Mouse (Mus musculus) splenic B cell, adult 2 months (primary cell): ENCODE results near the gene Adamtsl3.

Experiments used
- DNase-seq: peaks from one replicate; pipeline ENCODE4 v3.0.0-alpha.2; 2011; ENCODE audit warnings: low read depth, low spot score
- H3K27me3 ChIP-seq: 2 replicates; pipeline ENCODE4 v1.6.1; 2012; ENCODE audit warnings: mild to moderate bottlenecking, low read length, moderate library complexity, mixed read lengths; ENCODE audit not compliant: control insufficient read depth, poor library complexity, insufficient read depth, severe bottlenecking
- H3K36me3 ChIP-seq: 2 replicates; pipeline ENCODE4 v1.6.1; 2012; ENCODE audit warnings: mild to moderate bottlenecking, low read length, moderate library complexity, mixed read lengths; ENCODE audit not compliant: control insufficient read depth, poor library complexity, insufficient read depth, severe bottlenecking

Gene Adamtsl3

GRCm38 (mm10) chr7:82339214-82339613 lies 3.7 kb downstream of the Adamtsl3 start:
- H3K36me3 ChIP-seq = no peaks in the 10 kb centered on the region
- no peak for DNase-seq
- H3K27me3 ChIP-seq = no peaks in the 10 kb centered on the region

DNA sequence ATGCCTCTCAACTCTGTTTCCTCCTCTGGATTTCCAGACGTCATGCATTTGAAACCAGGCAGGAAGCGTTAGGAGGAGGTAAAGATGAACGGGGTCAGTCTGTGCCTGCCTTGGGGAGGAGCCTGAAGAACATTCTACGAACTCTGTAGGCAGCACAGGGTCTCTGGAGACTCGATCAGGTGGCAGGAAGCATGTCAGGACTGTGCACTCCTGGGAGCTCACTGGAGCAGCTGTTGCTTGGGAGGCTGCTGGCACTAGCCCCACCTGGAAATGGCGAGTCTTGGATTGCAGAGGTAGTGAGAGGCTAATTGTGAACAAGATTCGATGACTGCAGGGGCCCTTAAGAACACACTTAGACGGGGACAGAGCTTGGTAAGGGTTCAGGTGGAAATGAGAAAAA lies 6.0 kb downstream of the Adamtsl3 start:
- DNase-seq = no peak
- no peaks in the 10 kb centered on the region for H3K27me3 ChIP-seq
- H3K36me3 ChIP-seq = no peaks in the 10 kb centered on the region

GRCm38 (mm10) chr7:82346706-82347105 lies 11.2 kb downstream of the Adamtsl3 start:
- no peaks in the 10 kb centered on the region for H3K36me3 ChIP-seq
- no peak for DNase-seq
- no peaks in the 10 kb centered on the region for H3K27me3 ChIP-seq

DNA sequence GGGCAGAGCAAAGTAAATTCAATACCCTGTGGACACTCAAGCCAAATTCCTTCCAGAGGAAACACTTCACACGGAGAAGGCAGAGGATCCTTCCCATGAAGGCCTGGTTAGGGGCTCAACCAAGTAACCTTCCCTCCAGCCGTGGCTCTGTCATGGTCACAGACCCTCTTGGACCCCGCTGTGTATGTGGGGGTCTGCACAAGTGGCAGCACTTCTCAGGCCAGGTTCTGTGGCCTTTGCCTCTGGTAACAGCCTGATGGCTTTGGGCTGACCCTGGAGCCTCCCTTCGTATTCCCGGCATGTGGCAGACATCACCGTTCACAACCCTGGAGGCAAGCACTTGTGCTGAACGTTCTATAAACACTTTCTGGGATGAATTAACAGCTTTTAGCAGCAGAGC lies 14.3 kb downstream of the Adamtsl3 start:
- no peaks in the 10 kb centered on the region for H3K27me3 ChIP-seq
- no peak for DNase-seq

GRCm38 (mm10) chr7:82350421-82350820 lies 14.9 kb downstream of the Adamtsl3 start:
- Histone ChIP-seq H3K36me3 (no peaks in the 10 kb centered on the region), H3K27me3 (no peaks in the 10 kb centered on the region)
- no peak for DNase-seq

More for the DNA sequence above, 14.3 kb downstream of the Adamtsl3 start:
- no peaks in the 10 kb centered on the region for H3K36me3 ChIP-seq

- Histone ChIP-seq H3K27me3 (no peaks in the 10 kb centered on the region), H3K36me3 (no peaks in the 10 kb centered on the region)
- DNase-seq = no peak
Measured at GRCm38 (mm10) chr7:82359146-82359545, 23.7 kb downstream of the Adamtsl3 start.

DNA sequence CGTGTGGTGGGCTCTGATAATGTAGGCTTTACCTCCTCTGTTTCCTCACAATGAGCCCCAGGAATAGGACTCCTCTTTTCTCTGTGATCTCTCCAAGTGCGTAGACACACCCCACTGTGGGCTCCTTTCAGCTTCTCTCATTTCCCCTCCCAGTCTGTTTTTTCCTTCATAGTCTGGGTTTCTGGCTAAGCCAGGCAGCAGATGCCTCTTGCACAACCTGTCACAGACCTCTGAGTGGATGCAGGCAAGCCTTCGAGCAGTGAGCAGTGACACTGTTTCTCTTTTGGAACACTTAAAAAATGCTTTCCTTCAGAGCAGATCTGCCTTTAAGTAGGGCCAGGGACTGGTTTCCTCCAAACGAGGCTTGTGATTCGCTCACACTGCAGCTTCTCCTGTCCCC lies 24.2 kb downstream of the Adamtsl3 start:
- no peak for DNase-seq
- H3K27me3 ChIP-seq = no peaks in the 10 kb centered on the region

GRCm38 (mm10) chr7:82360186-82360585 lies 24.7 kb downstream of the Adamtsl3 start:
- H3K36me3 ChIP-seq = no peaks in the 10 kb centered on the region
- no peaks in the 10 kb centered on the region for H3K27me3 ChIP-seq
- DNase-seq = no peak

More for the DNA sequence above, 24.2 kb downstream of the Adamtsl3 start:
- no peaks in the 10 kb centered on the region for H3K36me3 ChIP-seq

- Histone ChIP-seq H3K27me3 (no peaks in the 10 kb centered on the region), H3K36me3 (no peaks in the 10 kb centered on the region)
- DNase-seq = no peak
Measured at GRCm38 (mm10) chr7:82361127-82361526, 25.6 kb downstream of the Adamtsl3 start.

- DNase-seq = no peak
- Histone ChIP-seq H3K36me3 (no peaks in the 10 kb centered on the region), H3K27me3 (no peaks in the 10 kb centered on the region)
Measured at GRCm38 (mm10) chr7:82364567-82364966, 29.1 kb downstream of the Adamtsl3 start.

- no peak for DNase-seq
- H3K36me3 ChIP-seq = no peaks in the 10 kb centered on the region
Measured at GRCm38 (mm10) chr7:82366056-82366455, 30.6 kb downstream of the Adamtsl3 start.

DNA sequence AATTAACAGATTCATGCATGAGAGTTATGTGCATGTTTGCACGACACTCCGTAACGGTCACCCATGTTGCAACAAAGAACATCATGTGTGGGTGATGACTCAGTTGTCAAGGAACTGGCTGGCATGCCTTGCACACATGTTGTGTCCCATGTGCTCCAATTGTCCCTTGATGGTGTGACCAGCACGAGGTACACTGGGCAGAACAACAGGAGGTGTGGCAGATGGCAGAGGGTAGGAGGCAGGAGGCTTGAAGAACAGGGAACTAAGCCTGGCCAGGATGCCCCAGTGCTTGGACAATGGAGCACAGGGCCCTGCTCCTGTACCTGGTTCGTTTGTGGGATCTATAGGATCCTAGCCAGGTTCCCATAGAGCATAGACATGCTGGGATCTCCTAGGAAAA lies 31.0 kb downstream of the Adamtsl3 start:
- no peaks in the 10 kb centered on the region for H3K36me3 ChIP-seq
- no peak for DNase-seq
- H3K27me3 ChIP-seq = no peaks in the 10 kb centered on the region

More at GRCm38 (mm10) chr7:82366056-82366455, 30.6 kb downstream of the Adamtsl3 start:
- H3K27me3 ChIP-seq = no peaks in the 10 kb centered on the region

DNA sequence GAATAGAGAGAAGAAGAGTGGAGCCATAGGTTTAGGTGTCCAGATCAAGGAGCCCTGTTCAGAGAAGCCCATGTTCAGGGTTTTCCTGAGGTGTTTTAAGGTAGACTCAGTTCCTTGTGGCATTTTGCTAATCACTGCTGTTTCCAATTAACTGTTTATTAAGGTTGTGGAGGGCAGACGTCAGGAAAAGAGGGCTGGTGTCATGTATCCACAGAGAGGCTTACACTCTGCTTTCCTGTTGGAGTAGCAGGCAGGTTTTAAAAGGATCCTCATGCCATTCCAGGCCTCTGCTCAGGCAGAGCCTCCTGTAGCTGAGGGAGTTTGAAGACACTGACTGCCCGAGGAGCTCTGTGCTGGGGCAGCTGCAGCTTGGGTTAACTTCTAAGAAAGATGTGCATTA lies 32.6 kb downstream of the Adamtsl3 start:
- no peak for DNase-seq
- no peaks in the 10 kb centered on the region for H3K36me3 ChIP-seq
- H3K27me3 ChIP-seq = no peaks in the 10 kb centered on the region

DNA sequence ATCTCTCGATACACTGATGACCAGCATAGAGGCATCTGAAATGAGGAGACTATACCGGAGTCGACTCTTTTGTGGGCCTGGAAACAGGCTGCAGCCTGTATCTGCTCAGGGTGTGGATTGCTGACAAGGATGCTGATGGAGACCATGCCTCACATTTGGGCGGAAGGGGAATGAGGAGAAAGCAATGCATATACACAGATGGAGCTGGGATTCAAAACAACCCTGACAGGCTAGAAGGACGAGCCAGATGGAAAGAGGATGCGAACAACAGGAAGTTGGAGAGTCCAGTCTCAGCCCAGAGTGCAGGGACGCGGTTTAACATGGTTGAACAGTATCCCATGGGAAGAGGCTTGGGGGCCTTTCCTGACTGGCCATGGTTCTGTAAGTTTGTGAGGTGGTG lies 34.6 kb downstream of the Adamtsl3 start:
- Histone ChIP-seq H3K36me3 (no peaks in the 10 kb centered on the region), H3K27me3 (no peaks in the 10 kb centered on the region)
- no peak for DNase-seq

- DNase-seq = no peak
- no peaks in the 10 kb centered on the region for H3K27me3 ChIP-seq
- H3K36me3 ChIP-seq = no peaks in the 10 kb centered on the region
Measured at GRCm38 (mm10) chr7:82371411-82371810, 35.9 kb downstream of the Adamtsl3 start.

- H3K27me3 ChIP-seq = no peaks in the 10 kb centered on the region
- DNase-seq = no peak
- H3K36me3 ChIP-seq = no peaks in the 10 kb centered on the region
Measured at GRCm38 (mm10) chr7:82378311-82378710, 42.8 kb downstream of the Adamtsl3 start.
